Mouse (Mus musculus): Measurements from ENCODE around the gene Il10ra. TPM values are rescaled to one million over a fixed set of nuclear protein-coding genes. Genes with fewer than 3 reads are reported as not detected.

The Il10ra gene
- polyA plus RNA-seq, 1 experiment: not detected

DNA sequence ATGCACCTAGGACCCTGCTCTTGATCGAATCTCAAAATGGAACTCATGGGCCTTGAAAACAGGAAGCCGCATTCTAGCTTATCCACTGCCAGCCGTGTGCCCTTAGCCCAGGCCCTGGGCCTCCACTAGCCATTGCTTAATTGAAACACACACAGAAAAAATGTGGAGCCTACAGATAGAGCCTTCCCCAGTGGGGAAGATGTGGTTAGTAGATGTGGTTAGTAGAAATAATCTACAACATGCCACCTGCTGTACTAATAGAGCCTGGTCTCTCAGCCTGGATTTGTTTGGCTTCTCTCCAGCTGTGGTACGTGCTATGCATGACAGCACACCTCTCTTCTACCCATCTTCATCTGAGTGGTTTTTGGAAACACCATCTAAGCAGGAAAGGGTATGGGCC lies 5.3 kb upstream of the Il10ra start:
- no peak overlapping the region for H3K4me3 ChIP-seq (ENCODE audit: insufficient read depth, poor library complexity, severe bottlenecking)
- no peaks in the 10 kb centered on the region for H3K79me2 ChIP-seq (ENCODE audit: control insufficient read depth, insufficient read depth)
- H3ac ChIP-seq (ENCODE audit: control insufficient read depth, insufficient read length, low read depth): no peak overlapping the region
- peaks cover 26% of the 10 kb centered on the region for H3K27me3 ChIP-seq (ENCODE audit: control insufficient read depth, insufficient read depth, insufficient read length)
- no peaks in the 10 kb centered on the region for H3K36me3 ChIP-seq (ENCODE audit: control insufficient read depth, insufficient read depth)
- TF ChIP-seq MYOG (IDR thresholded peaks at IDR 0.05; ENCODE audit: control insufficient read depth, extremely low read depth, insufficient read length) (no peak), MAX (IDR thresholded peaks at IDR 0.05) (no peak), CEBPB (IDR thresholded peaks at IDR 0.05; ENCODE audit: low read depth) (no peak), USF1 (IDR thresholded peaks at IDR 0.05; ENCODE audit: low read depth) (no peak), CTCF (IDR thresholded peaks at IDR 0.05; ENCODE audit: control insufficient read depth, insufficient read depth, insufficient read length) (no peak), FOSL1 (IDR thresholded peaks at IDR 0.05; ENCODE audit: insufficient read depth, low read length, poor library complexity, severe bottlenecking) (no peak), MYOD1 (IDR thresholded peaks at IDR 0.05; ENCODE audit: control insufficient read depth, insufficient read length, low read depth) (no peak)
- H3K79me3 ChIP-seq (ENCODE audit: low read depth): no peaks in the 10 kb centered on the region

GRCm38 (mm10) chr9:45272213-45272612 lies 3.3 kb upstream of the Il10ra start:
- no peaks in the 10 kb centered on the region for H3K79me2 ChIP-seq (ENCODE audit: control insufficient read depth, insufficient read depth)
- peaks cover 42% of the 10 kb centered on the region for H3K27me3 ChIP-seq (ENCODE audit: control insufficient read depth, insufficient read depth, insufficient read length)
- H3K4me3 ChIP-seq (ENCODE audit: insufficient read depth, poor library complexity, severe bottlenecking): no peak overlapping the region
- H3ac ChIP-seq (ENCODE audit: control insufficient read depth, insufficient read length, low read depth): no peak overlapping the region
- no peaks in the 10 kb centered on the region for H3K36me3 ChIP-seq (ENCODE audit: control insufficient read depth, insufficient read depth)
- no peak for TF ChIP-seq MYOG (IDR thresholded peaks at IDR 0.05; ENCODE audit: control insufficient read depth, extremely low read depth, insufficient read length)
- no peak for TF ChIP-seq MYOD1 (IDR thresholded peaks at IDR 0.05; ENCODE audit: control insufficient read depth, insufficient read length, low read depth)
- TF ChIP-seq FOSL1 (IDR thresholded peaks at IDR 0.05; ENCODE audit: insufficient read depth, low read length, poor library complexity, severe bottlenecking): no peak
- TF ChIP-seq CTCF (IDR thresholded peaks at IDR 0.05; ENCODE audit: control insufficient read depth, insufficient read depth, insufficient read length): no peak
- TF ChIP-seq MAX (IDR thresholded peaks at IDR 0.05): no peak
- TF ChIP-seq USF1 (IDR thresholded peaks at IDR 0.05; ENCODE audit: low read depth): no peak
- no peak for TF ChIP-seq CEBPB (IDR thresholded peaks at IDR 0.05; ENCODE audit: low read depth)
- no peaks in the 10 kb centered on the region for H3K79me3 ChIP-seq (ENCODE audit: low read depth)

DNA sequence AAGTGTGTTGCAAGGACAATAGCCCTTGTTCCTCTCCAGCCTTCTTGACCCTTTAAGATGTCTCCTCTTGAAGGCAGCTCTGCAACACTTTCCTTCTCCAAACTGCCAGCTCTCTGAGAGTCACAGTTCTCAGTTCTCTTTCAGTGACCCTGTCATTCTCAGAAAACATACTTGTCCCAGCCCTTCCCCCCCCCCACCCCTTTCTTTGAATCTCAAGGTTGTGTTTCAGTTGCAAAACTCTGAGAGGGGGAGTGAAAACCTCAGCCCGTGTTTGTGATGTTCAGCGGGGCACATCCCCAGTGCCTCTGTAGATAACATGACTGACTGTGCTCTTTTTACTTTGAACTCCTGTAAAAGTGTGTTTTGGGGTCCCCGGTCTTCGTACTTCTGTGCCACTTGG lies 870 bp downstream of the Il10ra start:
- Histone ChIP-seq H3K79me3 (ENCODE audit: low read depth) (no peaks in the 10 kb centered on the region), H3K27me3 (ENCODE audit: control insufficient read depth, insufficient read depth, insufficient read length) (peaks cover 48% of the 10 kb centered on the region), H3K79me2 (ENCODE audit: control insufficient read depth, insufficient read depth) (no peaks in the 10 kb centered on the region), H3K36me3 (ENCODE audit: control insufficient read depth, insufficient read depth) (no peaks in the 10 kb centered on the region), H3K4me3 (ENCODE audit: insufficient read depth, poor library complexity, severe bottlenecking) (no peak overlapping the region), H3ac (ENCODE audit: control insufficient read depth, insufficient read length, low read depth) (no peak overlapping the region)
- TF ChIP-seq MYOG (IDR thresholded peaks at IDR 0.05; ENCODE audit: control insufficient read depth, extremely low read depth, insufficient read length) (no peak), CTCF (IDR thresholded peaks at IDR 0.05; ENCODE audit: control insufficient read depth, insufficient read depth, insufficient read length) (no peak)

GRCm38 (mm10) chr9:45267099-45267498 lies 1.9 kb downstream of the Il10ra start:
- Histone ChIP-seq H3K27me3 (ENCODE audit: control insufficient read depth, insufficient read depth, insufficient read length) (peaks cover 51% of the 10 kb centered on the region), H3K79me3 (ENCODE audit: low read depth) (no peaks in the 10 kb centered on the region), H3K4me3 (ENCODE audit: insufficient read depth, poor library complexity, severe bottlenecking) (no peak overlapping the region), H3ac (ENCODE audit: control insufficient read depth, insufficient read length, low read depth) (no peak overlapping the region), H3K79me2 (ENCODE audit: control insufficient read depth, insufficient read depth) (no peaks in the 10 kb centered on the region), H3K36me3 (ENCODE audit: control insufficient read depth, insufficient read depth) (no peaks in the 10 kb centered on the region)
- TF ChIP-seq CEBPB (IDR thresholded peaks at IDR 0.05; ENCODE audit: low read depth) (no peak), USF1 (IDR thresholded peaks at IDR 0.05; ENCODE audit: low read depth) (no peak), MAX (IDR thresholded peaks at IDR 0.05) (no peak), FOSL1 (IDR thresholded peaks at IDR 0.05; ENCODE audit: insufficient read depth, low read length, poor library complexity, severe bottlenecking) (no peak), MYOG (IDR thresholded peaks at IDR 0.05; ENCODE audit: control insufficient read depth, extremely low read depth, insufficient read length) (no peak), CTCF (IDR thresholded peaks at IDR 0.05; ENCODE audit: control insufficient read depth, insufficient read depth, insufficient read length) (no peak), MYOD1 (IDR thresholded peaks at IDR 0.05; ENCODE audit: control insufficient read depth, insufficient read length, low read depth) (no peak)

GRCm38 (mm10) chr9:45261872-45262271 lies 7.1 kb downstream of the Il10ra start:
- no peaks in the 10 kb centered on the region for H3K36me3 ChIP-seq (ENCODE audit: control insufficient read depth, insufficient read depth)
- no peak for TF ChIP-seq MYOG (IDR thresholded peaks at IDR 0.05; ENCODE audit: control insufficient read depth, extremely low read depth, insufficient read length)
- no peak for TF ChIP-seq CEBPB (IDR thresholded peaks at IDR 0.05; ENCODE audit: low read depth)
- no peak for TF ChIP-seq USF1 (IDR thresholded peaks at IDR 0.05; ENCODE audit: low read depth)
- no peak for TF ChIP-seq CTCF (IDR thresholded peaks at IDR 0.05; ENCODE audit: control insufficient read depth, insufficient read depth, insufficient read length)
- TF ChIP-seq MYOD1 (IDR thresholded peaks at IDR 0.05; ENCODE audit: control insufficient read depth, insufficient read length, low read depth): no peak
- TF ChIP-seq MAX (IDR thresholded peaks at IDR 0.05): no peak
- no peaks in the 10 kb centered on the region for H3K79me2 ChIP-seq (ENCODE audit: control insufficient read depth, insufficient read depth)
- peaks cover 32% of the 10 kb centered on the region for H3K27me3 ChIP-seq (ENCODE audit: control insufficient read depth, insufficient read depth, insufficient read length)
- H3K79me3 ChIP-seq (ENCODE audit: low read depth): no peaks in the 10 kb centered on the region
- H3ac ChIP-seq (ENCODE audit: control insufficient read depth, insufficient read length, low read depth): no peak overlapping the region
- H3K4me3 ChIP-seq (ENCODE audit: insufficient read depth, poor library complexity, severe bottlenecking): no peak overlapping the region

DNA sequence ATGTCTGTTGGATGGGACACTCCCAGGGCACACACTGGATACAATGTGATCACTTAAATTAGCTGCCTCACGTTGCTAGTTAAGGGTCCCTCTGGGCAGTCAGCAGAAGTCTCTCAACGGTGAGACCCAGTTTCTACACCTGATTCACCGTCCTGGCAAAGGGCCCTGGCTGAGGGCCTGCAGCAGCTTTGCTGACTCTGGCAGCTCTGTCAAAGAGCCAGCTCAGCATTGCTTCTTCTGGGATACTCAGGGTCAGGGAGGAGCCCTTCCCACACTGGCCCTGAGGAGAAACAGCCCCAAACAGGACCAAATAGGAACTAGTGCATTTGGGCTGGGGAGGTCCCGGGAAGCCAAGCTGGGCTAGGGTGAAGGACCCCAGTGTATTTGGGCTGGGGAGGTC lies 7.5 kb downstream of the Il10ra start:
- Histone ChIP-seq H3K36me3 (ENCODE audit: control insufficient read depth, insufficient read depth) (no peaks in the 10 kb centered on the region), H3K79me2 (ENCODE audit: control insufficient read depth, insufficient read depth) (no peaks in the 10 kb centered on the region), H3K4me3 (ENCODE audit: insufficient read depth, poor library complexity, severe bottlenecking) (no peak overlapping the region), H3K79me3 (ENCODE audit: low read depth) (no peaks in the 10 kb centered on the region), H3ac (ENCODE audit: control insufficient read depth, insufficient read length, low read depth) (no peak overlapping the region), H3K27me3 (ENCODE audit: control insufficient read depth, insufficient read depth, insufficient read length) (peaks cover 34% of the 10 kb centered on the region)
- TF ChIP-seq CEBPB (IDR thresholded peaks at IDR 0.05; ENCODE audit: low read depth) (no peak), MAX (IDR thresholded peaks at IDR 0.05) (no peak), CTCF (IDR thresholded peaks at IDR 0.05; ENCODE audit: control insufficient read depth, insufficient read depth, insufficient read length) (no peak), USF1 (IDR thresholded peaks at IDR 0.05; ENCODE audit: low read depth) (no peak), FOSL1 (IDR thresholded peaks at IDR 0.05; ENCODE audit: insufficient read depth, low read length, poor library complexity, severe bottlenecking) (no peak), MYOG (IDR thresholded peaks at IDR 0.05; ENCODE audit: control insufficient read depth, extremely low read depth, insufficient read length) (no peak), MYOD1 (IDR thresholded peaks at IDR 0.05; ENCODE audit: control insufficient read depth, insufficient read length, low read depth) (no peak)
